Mouse (Mus musculus) c-Kit-positive CD71-positive TER-119-negative erythroid progenitor cells, embryonic 14.5 days (primary cell): ENCODE data around the gene Dhrs13.

Source experiments
- DNase-seq: peaks from one replicate; pipeline ENCODE4 v3.0.0-alpha.2; 2013; ENCODE audit warnings: low read depth

Dhrs13 gene

GRCm38 (mm10) chr11:78031947-78032808, at the start of gene Dhrs13:
Gene Dhrs13 (plus strand): TSS chr11:78032280.
- peak; percentile 93 for DNase-seq

DNA sequence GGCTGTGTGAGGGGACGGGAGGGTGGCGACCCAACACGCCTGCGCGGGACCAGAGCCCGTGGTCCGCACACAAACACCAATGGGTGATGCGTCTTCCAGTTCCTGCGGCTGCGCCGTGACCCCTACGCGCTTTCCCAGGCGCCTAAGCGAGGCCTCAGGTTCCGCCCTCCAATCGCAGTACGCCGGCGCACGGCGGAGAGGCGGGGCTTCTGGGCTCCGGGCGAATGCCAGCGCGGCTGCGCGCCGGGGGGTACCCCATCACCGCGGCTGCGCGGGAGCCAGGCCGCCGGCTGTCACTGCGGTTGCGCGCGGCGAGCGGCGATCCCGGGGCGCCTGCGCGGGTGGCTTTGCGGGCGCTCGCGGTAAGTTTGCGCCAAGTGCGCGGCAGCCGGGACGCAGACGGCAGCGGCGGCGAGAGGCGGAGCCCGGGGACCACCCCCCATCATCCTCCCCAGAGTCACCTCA, 49.6 kb upstream of the Dhrs13 start, which contains the start of gene Phf12:
TSS of gene Phf12 (plus strand) at position 314 of the 465 bp plus-strand sequence.
- peak; percentile 97 for DNase-seq

GRCm38 (mm10) chr11:77983191-77983936, 48.7 kb upstream of the Dhrs13 start:
- no peak for DNase-seq

- peak; percentile 46 for DNase-seq
Measured at GRCm38 (mm10) chr11:77983937-77984835, 47.9 kb upstream of the Dhrs13 start.

DNA sequence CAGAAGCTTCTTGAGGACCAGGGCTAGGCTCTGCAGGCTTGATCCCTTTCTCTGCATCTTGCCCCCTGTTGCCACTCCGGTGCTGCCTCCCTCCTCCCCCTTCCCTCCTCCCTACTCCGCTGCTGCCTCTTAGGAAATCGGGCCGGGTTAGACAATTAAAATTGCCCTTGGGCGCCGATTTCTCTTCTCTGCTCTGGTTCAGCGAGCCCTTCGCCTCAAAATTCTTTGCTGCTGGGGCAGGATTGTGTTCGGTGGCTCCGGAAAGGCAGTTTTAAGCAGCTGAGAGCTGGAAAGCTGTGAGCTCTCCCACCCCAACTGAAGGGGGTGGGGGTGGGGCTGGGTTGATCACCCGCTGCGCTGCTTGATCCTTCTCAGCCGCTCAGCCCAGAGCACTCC, 47.2 kb upstream of the Dhrs13 start:
- no peak for DNase-seq

DNA sequence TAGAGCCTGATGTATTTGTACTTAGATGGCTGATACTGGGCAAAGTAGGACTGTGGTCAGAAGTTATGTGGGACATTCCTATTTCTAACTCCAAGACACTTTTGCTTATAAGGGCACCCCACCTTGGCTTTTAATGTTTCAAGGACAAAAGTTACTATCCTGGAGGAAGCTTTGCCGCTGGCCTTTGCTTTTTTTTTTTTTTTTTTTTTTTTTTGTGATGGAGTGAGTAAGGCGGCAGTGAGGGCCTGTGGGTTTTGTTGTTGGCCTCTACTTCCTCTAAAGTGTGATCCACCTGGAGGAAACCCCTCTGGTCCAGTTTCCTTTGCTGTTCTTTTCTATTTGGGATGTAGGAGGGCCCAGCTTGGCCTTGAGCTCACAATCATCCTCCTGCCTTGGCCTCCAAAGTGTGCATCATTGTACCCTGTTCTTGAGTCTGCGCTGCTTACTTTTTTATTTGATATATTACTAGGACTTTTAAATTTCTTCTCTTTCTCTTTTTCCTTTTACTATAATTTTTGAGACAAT, 46.5 kb upstream of the Dhrs13 start:
- DNase-seq: no peak

DNA sequence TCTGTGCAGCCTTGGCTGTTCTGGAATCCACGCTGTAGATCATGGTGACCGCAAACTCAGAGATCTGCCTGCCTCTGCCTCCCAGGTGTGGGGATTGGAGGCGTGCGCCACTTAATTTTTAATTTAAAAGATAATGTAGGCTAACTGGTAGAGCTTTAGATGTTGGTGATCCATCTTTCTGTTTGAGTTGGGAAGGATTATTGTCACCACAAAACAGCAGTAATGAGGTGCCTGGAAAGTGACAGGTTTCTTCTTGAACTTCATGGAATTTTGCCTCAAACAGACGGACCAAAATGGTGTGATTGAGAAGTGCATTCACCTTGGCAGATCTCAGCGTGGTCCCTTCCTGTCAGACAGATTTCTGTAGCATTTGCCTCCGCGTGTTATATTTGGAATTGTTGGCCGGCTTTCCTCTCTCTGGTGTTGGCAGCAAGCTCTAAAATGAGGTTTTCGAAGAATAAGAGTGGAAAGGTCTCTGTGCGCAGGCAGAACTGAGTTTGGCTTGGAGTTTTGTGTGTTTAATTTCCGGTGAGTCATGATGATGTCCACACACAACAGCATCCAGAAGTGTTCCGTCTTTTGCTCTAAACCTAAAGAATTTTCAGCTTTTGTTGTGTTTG, 42.9 kb upstream of the Dhrs13 start:
- DNase-seq: no peak

DNA sequence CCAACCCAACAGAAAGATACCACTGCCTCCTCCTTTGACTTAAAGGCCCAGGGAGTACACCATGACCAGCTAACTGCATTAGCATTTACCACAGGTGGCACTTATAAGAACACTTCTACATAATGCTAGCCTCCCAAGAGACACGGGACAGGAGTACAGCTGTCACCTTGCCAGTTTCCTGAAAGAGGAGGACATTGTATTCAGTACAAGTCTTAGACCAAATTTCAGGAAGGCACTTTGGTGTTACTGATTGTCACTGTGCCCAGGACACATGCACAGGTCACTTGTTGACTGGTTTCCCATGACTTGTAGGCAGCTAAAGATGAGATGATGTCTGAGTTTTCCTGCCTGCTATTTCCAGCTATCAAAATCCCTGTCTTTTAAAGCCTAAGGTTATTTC, 36.5 kb upstream of the Dhrs13 start:
- DNase-seq: no peak

DNA sequence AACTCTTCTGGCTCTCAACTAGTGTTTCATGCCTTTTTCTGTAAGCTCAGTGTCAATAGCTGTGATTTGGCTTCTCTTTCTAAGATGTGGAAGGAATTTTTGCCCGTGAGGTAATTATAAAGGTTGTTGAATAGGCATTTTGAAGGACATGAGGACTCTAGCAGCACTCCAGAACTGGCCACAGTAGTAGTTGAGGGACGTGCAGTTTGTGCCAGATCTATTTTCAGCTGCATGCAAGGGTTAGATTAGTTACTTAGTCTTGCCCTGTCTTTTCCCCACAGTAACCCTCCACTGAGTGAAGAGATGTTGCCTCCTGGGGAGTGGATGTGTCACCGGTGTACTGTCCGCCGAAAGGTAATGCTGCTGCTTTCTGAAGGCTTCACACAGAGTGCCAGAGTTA, 25.6 kb upstream of the Dhrs13 start:
- no peak for DNase-seq

- peak; percentile 60 for DNase-seq
Measured at GRCm38 (mm10) chr11:78019676-78020075, 12.4 kb upstream of the Dhrs13 start.

DNA sequence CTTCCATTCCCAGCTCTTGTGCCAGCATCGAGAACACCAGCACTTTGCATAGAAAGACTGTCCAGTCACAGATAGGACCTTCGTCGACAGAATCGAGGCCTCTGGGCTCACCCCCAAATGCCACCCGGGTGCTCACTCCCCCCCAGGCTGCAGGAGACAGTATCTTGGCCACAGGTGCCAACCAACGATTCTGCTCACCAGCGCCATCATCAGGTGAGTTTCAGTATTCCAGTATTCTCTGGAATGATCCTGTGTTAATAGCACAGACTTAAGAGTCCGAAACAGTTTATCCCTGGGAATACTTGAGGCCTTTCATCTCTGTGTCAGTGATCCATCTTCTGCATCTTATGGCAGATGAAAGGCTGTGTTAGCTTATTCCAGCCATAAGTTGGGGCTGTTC, 8.5 kb upstream of the Dhrs13 start:
- peak; percentile 42 for DNase-seq

DNA sequence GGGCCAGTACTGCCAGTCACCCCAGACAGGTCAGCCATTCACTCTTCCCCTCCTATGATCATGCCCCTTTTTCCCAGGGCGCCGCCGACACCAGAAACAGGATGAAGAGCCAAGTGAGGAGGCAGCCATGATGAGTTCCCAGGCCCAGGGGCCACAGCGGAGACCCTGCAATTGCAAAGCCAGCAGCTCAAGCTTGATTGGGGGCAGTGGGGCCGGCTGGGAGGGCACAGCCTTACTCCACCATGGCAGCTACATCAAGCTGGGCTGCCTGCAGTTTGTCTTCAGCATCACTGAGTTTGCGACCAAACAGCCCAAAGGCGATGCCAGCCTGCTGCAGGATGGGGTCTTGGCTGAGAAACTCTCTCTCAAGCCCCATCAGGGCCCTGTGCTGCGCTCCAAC, 2.8 kb upstream of the Dhrs13 start:
- DNase-seq: no peak

DNA sequence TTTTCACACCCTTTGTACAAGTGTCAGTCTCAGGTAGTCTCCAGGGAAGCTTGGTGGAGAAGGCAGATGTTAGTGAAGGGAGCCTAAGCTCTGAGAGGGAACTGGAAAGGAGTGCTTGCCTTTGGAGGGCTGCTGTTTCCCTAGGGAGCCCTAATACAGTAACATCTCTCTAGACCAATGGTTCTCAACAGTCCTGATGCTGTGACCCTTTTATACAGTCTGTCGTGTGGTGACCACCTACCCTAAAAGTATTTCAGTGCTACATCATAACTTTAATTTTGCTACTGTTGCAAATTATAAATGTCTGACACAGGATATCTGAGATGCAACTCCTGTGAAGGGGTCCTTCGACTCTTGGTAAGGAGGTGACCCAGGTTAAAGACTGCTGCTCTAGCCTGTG, 1.5 kb upstream of the Dhrs13 start:
- no peak for DNase-seq

DNA sequence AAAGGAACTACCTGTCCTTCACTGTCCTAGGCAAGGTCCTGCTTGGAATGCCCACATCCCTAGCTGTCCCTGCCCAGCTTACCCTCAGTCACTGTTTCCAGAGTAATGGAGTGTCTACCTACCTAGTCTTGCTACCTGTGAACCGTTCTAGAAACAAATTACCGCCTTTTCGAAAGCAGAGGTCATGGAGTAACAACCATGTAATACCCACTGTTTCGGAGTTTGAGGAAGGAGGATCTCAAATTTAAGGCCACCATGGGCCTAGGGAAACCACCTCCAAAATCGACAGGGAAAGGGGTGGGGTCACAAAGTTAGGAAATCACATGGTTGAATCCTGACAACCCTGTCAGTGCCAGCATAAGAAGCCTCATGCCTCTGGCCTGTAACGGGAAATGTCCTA, 691 bp upstream of the Dhrs13 start:
- DNase-seq: no peak

DNA sequence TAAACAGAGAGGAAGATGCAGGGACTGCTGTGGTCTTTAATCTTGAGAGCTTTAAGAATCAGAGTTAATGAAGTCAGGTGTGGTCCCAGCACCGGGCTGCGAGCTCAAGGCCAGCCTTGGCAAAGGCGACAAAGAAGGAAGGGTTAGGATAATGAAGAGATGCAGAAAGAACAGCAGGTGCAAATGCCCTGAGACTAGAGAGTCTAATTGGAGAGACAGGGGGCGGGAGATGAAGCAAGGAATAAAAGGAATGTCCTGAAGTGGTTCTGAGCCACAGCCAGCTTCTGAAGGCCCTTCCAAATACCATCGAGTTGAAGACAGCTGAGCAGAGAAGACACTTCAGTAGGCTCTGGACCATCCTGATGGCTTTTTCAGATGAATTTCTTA, 722 bp downstream of the Dhrs13 start:
- no peak for DNase-seq

GRCm38 (mm10) chr11:78033931-78034617, 2.0 kb downstream of the Dhrs13 start:
- DNase-seq: no peak

- DNase-seq: no peak
Measured at GRCm38 (mm10) chr11:78036791-78037190, 4.7 kb downstream of the Dhrs13 start.

GRCm38 (mm10) chr11:78037831-78038752, 6.0 kb downstream of the Dhrs13 start, which contains the start of gene Flot2:
Gene Flot2 (plus strand): TSS chr11:78037931.
- DNase-seq: peak; percentile 56

- no peak for DNase-seq
Measured at GRCm38 (mm10) chr11:78040878-78041277, 8.8 kb downstream of the Dhrs13 start.
